Mouse (Mus musculus) fat pad, adult 2 months (tissue): ENCODE measurements at regions not wholly inside any gene's neighbourhood (a gene's known extent, or its start where the extent isn't known, plus 50 kb on each side); places are given as distances from the start of the nearest gene placed in this dataset.
"Not testable (repeated sequence)": the region's sequence is repeated elsewhere in the genome, so short reads cannot be mapped to it uniquely, and the experiment has no call there.

Experiments used
- DNase-seq: peaks from one replicate; pipeline ENCODE4 v3.0.0-alpha.2; 2011; ENCODE audit warnings: low read depth, low spot score; ENCODE audit errors: extremely low read depth

DNA sequence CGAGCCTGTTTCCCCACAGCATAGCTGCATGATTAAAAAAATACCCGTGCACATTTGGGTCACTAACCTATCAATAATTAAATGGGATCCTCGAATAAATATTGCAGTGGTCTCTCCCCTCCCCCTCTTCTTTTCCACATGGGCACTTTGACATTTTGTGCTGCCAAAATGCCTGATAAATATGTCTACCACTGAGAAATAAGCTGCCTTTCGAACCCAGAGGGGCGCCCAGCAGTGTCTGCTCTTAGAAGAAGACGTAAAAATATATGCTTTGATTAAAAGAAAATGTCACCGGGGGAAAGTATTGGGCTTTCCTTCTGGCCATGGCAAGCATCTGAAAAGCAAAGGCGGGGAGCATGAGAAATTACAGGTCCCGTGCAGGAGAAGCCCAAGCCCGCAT lies 152.6 kb upstream of the Frmd4a start:
- DNase-seq, result no peak

DNA sequence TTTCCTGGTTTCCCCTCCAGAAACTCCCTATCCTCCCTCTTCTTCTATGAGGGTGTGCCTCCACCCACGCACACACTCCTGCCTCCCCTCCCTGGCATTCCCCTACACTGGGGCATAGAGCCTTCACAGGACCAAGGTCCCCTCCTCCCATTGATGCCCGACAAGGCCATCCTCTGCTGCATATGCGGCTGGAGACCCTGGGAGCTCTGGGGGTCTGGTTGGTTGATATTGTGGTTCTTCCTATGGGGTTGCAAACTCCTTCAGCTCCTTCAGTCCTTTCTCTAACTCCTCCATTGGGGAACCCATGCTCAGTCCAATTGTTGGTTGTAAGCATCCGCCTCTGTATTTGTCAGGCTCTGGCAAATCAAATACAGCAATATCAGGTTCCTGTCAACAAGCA lies 150.8 kb upstream of the Frmd4a start:
- DNase-seq, result not testable (repeated sequence)

DNA sequence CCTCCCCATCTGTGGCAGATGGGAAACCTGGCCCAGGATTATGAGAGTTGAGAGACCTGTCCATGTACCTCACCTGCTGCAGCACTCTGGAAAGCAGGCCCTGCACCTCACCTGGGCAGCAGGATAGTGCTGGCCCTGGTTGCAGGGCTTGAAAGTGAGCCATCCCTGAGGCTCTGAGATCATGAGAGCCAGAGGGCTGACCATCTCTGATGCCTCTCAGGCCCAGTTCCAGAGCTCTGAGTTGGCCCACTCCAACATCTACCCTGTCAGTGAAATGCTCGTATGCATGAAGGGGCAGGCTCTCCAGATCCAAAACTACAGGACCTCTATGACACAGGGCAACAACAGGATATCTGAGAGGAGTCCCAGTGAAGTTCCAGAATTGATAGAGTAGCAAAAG lies 147.8 kb upstream of the Frmd4a start:
- DNase-seq, result no peak

DNA sequence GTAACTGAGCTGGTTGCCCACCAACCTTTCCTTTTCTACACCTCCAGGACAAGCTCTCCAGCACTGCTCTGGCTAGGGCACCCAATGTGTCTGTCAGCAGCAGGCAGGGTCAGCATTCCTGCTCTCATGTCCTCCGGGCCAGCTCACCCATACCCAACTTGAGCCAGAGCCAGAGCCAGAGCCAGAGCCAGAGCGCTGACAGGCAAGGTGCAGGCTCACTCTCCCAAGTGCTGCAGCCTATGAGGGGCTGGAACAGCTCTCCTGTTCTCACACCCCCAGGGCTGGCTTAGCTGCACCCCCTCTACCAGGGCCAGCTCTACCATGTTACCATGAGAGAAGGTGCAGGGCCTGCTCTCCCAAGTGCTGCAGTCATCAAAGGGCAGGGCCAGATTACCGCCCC lies 145.8 kb upstream of the Frmd4a start:
- DNase-seq, result no peak

DNA sequence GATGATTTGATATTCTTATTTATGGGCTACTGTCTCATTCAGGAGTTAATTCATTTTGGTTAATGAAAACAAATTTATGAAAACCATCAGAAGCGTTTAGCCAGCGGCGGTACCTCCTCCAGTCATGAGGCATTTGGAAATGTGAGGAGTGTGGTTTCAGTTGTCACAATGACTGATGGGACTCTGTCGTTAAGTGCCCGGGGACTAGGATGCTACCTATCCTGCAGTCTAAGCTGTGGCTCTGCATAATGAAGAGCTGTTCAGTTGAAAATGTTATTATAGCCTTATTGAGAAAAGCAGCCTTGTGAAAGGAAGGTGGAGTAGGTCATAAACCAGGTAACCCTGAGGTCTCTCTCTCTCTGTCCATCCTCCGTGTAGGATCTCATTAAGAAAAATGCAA lies 130.5 kb upstream of the Frmd4a start:
- no peak for DNase-seq

DNA sequence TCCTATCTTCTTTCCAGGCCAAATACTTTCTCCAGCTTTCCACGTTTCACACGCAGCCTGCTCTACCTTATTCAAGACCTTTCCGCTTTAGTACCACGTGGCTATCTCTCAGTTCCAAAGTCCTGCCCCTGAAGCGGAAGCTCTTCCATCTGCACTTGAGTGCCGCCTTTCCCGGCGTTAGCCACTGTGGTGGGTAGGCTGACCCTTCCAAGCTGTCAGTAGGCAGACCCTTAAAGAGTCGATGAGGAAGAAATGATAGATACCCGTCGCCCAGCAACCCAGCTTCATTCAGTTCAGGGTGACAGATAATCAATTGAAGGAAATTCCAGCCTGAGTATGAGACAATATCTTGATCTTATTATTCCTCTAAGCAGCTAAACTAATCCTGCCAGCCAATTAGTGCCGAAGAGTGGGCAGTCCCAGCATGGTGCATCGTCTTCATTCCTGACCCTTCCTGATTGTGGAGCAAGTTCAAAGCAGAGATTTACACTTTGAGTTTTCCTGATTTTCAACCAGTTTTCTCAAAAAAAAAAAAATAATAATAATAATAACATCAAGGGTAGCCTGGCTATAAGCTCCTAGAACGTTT lies 129.6 kb upstream of the Frmd4a start:
- no peak for DNase-seq

DNA sequence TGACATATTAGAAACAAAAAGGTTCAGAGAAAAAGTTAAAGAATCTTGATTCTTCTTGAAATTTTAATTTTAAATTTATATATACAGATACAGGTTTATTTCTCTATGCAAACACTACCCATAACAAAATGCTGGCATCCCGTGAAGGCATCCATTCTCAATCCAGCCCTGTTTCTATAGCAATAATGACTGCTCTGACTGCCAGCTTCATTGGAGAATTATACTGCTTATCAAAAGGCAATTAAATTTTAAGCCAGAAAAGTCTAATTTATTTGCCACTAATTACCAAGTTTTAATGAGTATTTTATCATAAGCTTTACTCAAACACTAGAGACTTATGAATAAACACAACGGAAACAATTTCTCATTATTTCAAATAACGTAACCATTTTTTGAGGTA lies 128.1 kb upstream of the Frmd4a start:
- DNase-seq, result no peak

DNA sequence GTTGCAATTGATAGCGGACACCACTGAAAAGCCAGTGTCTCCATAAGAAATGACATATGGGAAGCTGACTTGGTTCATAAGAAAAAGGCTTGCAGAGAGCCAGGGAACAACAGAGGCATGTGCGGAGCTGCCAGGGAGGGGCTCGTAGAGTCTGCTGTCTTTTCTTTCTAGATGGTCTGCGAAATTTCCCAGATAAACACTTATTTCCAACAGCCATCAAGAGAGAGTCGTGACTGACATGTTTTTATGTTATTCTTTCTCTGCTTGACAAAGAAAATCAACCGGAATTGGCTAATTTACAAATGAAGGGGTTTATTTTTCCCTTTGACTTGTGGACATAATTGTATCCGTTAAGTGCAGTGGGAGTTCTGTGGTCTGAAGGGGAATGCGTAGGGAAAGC lies 127.1 kb upstream of the Frmd4a start:
- no peak for DNase-seq

DNA sequence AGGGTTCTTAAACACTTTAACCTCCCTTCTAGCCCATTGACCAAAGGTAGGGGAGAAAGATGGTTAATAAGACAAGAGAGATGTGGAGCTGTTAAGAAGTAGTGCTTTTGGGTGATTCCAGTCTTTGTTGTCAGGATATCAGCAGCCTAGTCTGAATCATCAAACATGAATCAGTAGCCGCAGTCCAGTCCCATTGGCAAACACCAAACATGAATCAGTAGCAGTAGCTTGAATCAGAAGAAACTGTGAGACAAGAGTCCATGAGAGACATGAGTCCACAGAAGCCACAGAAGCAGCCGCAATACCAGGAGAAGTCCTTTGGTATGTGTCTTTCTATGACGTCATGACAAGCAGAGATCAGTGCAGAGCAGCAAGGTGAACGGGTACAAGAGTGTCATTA lies 110.5 kb upstream of the Frmd4a start:
- no peak for DNase-seq

DNA sequence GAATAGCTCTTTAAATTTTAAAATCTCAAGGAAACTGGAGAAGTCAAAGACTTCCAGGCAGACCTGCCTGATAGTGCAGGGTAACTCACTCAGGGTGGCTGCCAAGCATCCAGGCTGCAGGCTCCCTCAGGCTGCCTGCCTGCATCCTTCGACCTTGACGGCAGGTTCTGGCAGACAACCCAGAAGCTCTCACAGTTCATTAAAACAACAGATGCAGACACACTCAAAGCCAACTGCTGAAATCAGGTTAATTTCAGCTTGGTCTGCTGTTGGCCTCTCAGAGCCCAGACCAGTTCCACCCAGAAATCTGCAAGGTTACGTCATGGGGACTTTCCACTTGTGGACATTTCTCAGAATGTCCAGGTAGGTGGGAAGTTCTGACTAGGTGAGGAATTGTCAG lies 109.3 kb upstream of the Frmd4a start:
- DNase-seq, result no peak

DNA sequence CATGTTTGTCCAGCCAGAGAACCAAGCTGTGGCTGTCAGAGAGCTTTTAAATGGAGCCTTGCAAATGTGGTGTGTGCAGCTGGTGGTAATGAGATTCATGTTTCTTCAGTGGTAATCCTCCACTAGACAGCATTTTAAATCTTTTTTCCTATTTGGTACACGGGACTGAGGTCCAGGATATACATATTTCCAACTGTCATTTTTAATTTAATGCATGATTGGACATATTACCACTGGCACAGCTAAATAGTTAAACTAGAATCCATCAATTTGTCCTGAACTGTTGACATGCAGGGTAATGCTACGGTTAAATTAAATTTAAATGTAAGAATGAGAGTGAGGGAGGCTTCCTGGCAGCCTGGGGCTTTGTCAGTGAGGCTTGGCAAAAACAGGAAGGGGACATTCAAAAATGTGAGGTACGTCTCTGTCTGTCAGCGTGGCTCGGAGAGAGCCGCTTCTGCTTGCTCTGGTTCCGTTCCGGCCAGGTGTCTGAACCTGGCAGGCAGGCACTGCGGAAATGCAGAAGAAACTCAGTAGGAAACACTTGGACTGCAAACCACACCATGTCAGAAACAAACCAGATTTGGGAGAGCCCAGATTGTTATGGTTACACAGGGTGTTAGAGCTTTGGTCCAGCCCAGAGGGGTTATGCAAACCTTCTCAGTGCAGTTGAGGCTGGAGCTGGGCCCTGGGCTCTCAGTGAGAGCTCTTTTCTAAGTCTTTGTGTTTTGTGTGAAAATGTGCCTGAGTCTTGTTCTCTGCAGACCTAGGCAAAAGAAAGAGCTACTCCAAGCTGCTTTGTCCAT lies 107.2 kb upstream of the Frmd4a start:
- no peak for DNase-seq

DNA sequence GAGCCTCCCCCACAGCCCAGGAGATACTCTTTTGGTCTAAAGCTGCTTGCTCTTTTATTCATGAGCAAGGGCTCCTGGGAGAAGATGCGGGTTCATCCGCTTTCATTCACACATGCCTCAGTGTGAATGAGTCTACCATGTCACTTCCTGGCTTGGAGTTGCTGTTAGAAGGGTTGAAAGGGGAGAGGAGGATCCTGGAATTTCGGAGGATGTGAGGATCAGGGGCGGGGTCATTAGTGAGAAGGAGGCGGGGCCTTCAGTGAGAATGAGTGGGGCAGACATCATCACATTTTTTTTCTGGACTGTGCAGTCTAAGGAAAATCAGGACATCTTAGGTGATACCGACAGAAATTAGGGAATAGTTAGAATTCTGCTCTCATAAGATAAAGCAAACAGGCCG lies 102.4 kb upstream of the Frmd4a start:
- no peak for DNase-seq

DNA sequence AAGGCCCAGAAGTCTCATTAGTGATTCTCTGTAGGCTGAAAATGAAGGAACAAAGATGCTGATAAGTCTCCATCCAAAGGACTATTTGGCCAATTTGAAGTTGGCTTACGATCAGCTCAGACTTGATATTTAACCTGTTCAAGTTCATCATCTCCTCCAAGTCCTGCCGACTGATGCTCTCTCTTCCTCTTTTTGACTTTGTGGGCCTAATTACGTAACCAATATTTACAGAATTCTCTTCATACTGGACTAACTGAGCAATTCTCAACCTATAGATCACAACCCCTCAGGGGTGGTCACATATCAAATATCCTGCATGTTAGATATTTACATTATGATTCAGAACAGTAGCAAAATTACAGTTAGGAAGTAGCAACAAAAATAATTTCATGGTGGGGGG lies 101.2 kb upstream of the Frmd4a start:
- no peak for DNase-seq

DNA sequence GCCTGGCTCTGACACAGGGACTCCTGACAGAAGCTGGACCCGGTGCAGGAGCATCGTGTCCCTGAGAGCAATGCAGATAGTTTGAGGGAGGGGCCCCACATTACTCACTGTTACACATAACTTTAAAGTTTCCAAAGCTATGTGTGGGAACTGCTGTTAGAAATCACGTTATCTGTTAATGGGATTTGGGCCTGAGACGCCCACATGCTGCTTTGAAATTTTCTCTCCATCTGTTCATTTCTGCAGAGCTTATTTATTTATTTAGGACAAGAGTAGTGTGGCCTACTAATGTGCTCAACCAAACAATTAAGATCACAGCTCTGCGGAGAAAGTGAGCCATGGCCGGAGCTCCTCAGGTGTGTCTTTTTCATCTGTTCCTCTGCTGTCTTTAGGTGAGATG lies 99.4 kb upstream of the Frmd4a start:
- no peak for DNase-seq

DNA sequence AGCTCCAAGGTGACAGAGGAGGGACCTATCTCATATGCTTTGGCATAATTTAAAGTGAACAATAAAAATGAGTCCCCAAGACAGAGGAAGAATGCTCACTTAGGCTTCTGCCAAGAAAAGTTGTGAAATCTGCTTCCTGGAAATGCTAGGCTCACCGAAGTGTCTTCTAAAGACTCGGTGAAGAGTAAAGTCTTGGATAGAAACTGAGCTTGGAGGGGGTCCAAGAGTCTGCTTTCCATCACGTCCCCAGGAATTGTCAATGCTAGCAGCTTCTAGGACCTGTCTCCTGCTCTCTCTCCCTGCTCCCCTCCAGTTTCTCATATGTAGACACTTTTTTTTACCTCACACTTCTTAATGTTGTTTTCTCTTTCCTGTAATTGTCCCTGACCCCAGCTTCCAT lies 97.6 kb upstream of the Frmd4a start:
- DNase-seq, result no peak

DNA sequence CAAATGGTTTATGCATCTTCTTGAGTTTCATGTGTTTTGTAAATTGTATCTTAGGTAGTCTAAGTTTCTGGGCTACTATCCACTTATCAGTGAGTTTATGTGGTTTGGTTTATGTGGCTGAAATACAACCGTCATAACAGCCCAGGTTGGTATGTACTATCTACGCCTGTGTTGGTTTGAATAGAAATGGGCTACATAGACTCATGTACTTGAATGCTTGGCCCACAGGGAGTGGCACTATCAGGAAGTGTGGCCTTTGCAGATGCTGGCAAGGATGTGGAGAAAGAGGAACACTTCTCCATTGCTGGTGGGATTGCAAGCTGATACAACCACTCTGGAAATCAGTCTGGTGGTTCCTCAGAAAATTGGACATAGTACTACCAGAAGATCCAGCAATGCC lies 96.4 kb upstream of the Frmd4a start:
- DNase-seq, result not testable (repeated sequence)

DNA sequence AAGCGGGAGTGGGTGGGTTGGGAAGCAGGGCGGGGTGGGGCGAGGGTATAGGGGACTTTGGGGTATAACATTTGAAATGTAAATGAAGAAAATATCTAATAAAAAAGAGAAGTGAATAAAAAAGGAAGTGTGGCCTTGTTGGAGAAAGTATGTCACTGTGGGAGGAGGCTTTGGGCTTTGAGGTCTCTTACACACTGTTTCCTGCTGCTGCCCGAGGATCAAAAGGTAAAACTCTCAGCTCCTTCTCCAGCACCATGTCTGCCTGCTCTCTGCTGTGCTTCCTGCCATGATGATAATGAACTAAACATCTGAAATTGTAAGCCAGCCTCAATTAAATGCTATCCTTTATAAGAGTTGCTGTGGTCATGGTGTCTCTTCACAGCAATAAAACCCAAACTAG lies 94.8 kb upstream of the Frmd4a start:
- no peak for DNase-seq

DNA sequence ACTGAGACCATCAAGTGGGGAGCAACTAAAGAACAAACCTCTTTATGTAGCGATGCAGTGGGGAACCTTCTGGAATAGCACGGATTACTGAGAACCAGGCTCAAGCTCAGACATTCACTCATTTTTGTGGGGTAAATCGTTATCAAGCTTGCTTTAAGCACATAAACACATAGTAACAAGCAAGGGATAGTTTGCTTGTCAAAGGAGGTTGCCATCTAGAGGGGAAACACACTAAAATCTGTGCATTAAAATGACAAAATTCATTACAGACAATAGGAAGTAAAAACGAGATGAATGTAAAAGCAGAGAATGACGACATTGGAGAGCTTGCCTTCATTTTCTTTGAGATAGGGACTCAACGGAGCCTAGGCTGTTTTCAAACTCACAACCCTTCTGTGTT lies 92.8 kb upstream of the Frmd4a start:
- no peak for DNase-seq

DNA sequence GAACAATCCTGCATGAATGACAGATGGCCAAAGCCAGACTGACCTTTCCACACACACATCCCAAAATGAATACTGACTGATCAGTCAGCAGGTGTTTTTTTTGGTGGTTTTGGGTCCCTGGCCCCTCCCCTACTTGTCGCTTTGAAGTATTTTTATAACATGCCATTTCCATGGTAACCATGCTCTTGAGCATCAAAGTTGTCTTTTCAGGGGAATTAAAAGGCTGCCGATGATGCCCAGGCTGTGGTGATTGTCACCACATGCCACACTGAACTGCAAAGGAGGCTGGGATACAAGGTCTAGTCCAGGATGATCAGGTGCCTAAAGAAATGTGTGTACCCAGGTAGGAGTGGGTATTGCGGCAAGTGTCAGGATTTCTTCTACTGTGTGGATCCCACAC lies 92.3 kb upstream of the Frmd4a start:
- DNase-seq, result no peak

DNA sequence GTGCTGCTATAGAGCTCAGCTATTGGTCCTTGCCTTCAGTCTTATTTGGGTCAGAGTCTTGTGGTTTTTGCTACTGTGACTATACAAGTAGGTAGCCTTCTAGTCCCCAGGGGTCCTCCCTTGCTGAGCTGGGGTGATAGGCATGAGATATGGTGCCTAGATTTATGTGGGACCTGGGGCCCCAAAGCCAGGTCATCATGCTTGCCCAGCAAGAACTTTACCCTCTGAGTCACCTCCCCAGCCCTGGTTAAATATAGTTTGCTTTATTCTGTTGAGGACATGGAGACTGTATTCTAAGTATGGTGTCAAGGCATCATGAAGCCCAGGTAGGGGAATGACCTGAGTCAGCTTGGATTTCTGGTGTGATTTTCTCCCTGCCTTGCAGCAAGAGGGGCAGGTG lies 91.4 kb upstream of the Frmd4a start:
- no peak for DNase-seq

DNA sequence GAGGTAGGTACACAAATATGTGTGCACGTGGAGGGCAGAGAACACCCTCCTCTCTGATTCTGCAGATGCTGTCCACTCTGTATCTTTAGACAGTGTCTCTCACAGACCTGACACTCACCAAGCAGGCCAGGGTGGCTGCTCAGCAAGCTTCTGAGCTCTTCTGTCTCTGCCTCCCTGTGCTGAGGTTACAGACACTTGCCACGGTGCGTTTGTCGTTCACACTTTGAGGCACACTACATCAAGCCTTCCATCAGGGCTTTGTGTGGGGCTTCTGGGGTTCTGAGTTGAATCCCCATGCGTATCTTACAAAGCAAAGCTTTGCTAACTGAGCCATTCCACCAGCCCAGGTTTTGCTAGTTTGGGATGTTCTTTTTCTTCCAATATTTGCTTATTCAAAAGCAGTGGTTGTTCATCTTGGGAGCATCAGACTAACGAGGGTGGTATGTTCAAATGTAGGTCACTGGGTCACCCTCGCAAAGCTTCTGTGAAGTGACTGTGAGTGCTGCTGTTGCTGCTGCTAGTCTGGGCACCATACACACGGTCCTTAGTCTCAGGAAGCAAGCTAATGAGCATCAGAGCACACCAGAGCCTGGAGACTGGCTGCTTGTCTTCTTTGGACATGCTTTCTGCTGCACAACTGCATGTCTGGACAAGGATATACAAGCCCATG lies 90.2 kb upstream of the Frmd4a start:
- no peak for DNase-seq

DNA sequence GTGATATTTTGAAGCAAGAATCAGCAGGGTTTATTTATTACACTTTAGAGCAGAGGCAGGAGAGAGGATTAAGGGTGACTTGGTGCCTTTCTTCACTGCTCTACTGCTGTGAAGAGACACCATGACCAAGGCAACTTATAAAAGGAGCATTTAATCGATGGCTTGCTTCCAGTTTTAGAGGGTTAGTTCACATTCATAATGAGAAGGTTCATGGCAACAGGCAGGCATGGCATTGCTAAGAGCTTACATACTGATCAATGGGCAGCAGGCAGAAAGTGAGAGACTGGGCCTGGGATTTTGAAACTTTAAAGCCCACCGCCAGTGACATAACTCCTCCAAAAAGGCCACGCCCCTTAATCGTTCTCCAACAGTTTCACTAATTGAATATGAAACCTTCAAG lies 89.7 kb upstream of the Frmd4a start:
- DNase-seq, result no peak
